Mouse (Mus musculus) liver, adult 2 months (tissue): ENCODE results near the gene Nr3c2.

Experiments
- CTCF ChIP-seq: fragments of 200-500 bp; IDR thresholded peaks from 2 replicates; pipeline ENCODE4 v1.5.1; 2011; ENCODE audit warnings: low read depth, low read length, control low read depth
- POLR2A ChIP-seq: fragments of 200-500 bp; IDR thresholded peaks from 2 replicates; pipeline ENCODE4 v1.6.1; 2011; ENCODE audit warnings: low read length, control low read depth; ENCODE audit not compliant: insufficient read depth; ENCODE audit errors: extremely low read depth

DNA sequence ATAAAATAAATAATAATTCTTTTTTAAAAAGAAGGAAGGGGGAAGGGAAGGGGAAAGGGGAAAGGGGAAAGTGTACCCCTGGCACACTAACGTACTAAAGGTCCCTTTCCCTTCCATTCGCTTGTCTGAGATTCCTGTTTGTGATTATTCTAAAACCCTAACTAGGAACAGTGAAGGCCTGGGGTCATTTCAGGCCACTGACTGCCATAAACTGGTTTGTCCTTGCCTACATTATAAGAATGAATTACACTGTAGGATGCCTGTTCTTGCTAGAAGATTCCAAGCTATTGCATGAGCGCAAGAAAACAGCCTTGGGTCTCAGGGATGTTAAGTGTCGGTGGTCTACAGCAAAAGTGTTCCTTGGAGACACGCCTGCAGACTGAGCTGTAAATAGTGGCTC is 355.2 kb downstream of the Nr3c2 start:
- TF ChIP-seq CTCF = no peak
- TF ChIP-seq POLR2A = no peak
